Mouse (Mus musculus) frontal cortex, postnatal 25 days (tissue): ENCODE measurements around the gene 1190005I06Rik.

Experiments used
- DNase-seq, 2 experiments: peaks; one replicate each; pipeline ENCODE4 v3.0.0; 2022; ENCODE audit warnings: low spot score in 2 of 2

1190005I06Rik gene

GRCm38 (mm10) chr8:120577821-120578220, 69.6 kb downstream of the 1190005I06Rik start:
- no peak for DNase-seq

GRCm38 (mm10) chr8:120575801-120576200, 71.6 kb downstream of the 1190005I06Rik start:
- DNase-seq, result no peak

GRCm38 (mm10) chr8:120574941-120575340, 72.5 kb downstream of the 1190005I06Rik start:
- DNase-seq, result no peak

- no peak for DNase-seq
Measured at GRCm38 (mm10) chr8:120573866-120574265, 73.6 kb downstream of the 1190005I06Rik start.

- no peak for DNase-seq
Measured at GRCm38 (mm10) chr8:120572534-120572933, 74.9 kb downstream of the 1190005I06Rik start.

- no peak for DNase-seq
Measured at GRCm38 (mm10) chr8:120571561-120571960, 75.9 kb downstream of the 1190005I06Rik start.

GRCm38 (mm10) chr8:120569939-120570715, 77.3 kb downstream of the 1190005I06Rik start:
- DNase-seq, result peak; percentile 71 to 76

GRCm38 (mm10) chr8:120569123-120569522, 78.3 kb downstream of the 1190005I06Rik start:
- no peak for DNase-seq

- DNase-seq, result no peak
Measured at GRCm38 (mm10) chr8:120568164-120568798, 79.2 kb downstream of the 1190005I06Rik start.

GRCm38 (mm10) chr8:120567731-120568130, 79.7 kb downstream of the 1190005I06Rik start:
- DNase-seq, result no peak

- no peak for DNase-seq
Measured at GRCm38 (mm10) chr8:120566681-120567080, 80.8 kb downstream of the 1190005I06Rik start.

GRCm38 (mm10) chr8:120565151-120565711, 82.2 kb downstream of the 1190005I06Rik start:
- no peak for DNase-seq

- DNase-seq, result peak in 1 of 2 experiments; percentile 52
Measured at GRCm38 (mm10) chr8:120563851-120564837, 83.3 kb downstream of the 1190005I06Rik start.

GRCm38 (mm10) chr8:120563348-120563724, 84.1 kb downstream of the 1190005I06Rik start:
- DNase-seq, result no peak

- no peak for DNase-seq
Measured at GRCm38 (mm10) chr8:120562680-120563347, 84.6 kb downstream of the 1190005I06Rik start.

GRCm38 (mm10) chr8:120561539-120562435, 85.6 kb downstream of the 1190005I06Rik start:
- no peak for DNase-seq

GRCm38 (mm10) chr8:120560535-120560934, 86.9 kb downstream of the 1190005I06Rik start:
- DNase-seq, result no peak

GRCm38 (mm10) chr8:120559654-120560053, 87.8 kb downstream of the 1190005I06Rik start:
- no peak for DNase-seq
